Mouse (Mus musculus): ENCODE measurements around the gene Gm20431.

- TF ChIP-seq CTCF (IDR thresholded peaks at IDR 0.05; ENCODE audit: control insufficient read depth, insufficient read depth, insufficient replicate concordance, low read depth, low read length) (no peak), POLR2A (IDR thresholded peaks at IDR 0.05; ENCODE audit: control insufficient read depth, low read depth, low read length) (no peak)
Measured at GRCm38 (mm10) chr2:167586976-167587375, 74.3 kb downstream of the Gm20431 start.

All from testis, adult 2 months (tissue).